Mouse (Mus musculus) lung, postnatal 4 days (tissue): ENCODE data around the gene Hps4.
"Not testable (repeated sequence)": the region's sequence is repeated elsewhere in the genome, so short reads cannot be mapped to it uniquely, and the experiment has no call there.

ENCODE experiments used
- DNase-seq, 2 experiments: peaks; one replicate each; pipeline ENCODE4 v3.0.0; 2021

The Hps4 gene

DNA sequence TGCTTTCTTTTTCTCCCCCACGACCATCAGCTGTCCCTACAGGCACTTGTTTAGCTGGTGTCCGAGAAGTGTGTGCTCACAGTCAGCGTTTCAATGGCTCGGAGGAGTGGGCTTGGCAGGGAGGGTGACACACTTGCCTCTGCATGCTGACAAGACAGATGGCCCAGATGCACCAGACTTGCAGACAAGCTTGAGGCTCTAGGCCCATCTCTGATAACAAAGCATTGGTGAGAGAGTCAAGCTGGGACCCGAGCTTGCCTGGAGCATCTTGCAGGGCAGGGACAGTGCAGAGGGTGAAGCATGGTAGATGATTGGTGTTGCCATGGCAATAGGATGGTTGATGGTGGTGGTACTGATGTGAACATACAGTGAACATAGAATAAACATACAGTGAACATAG, 66.4 kb downstream of the Hps4 start:
- DNase-seq, result no peak

DNA sequence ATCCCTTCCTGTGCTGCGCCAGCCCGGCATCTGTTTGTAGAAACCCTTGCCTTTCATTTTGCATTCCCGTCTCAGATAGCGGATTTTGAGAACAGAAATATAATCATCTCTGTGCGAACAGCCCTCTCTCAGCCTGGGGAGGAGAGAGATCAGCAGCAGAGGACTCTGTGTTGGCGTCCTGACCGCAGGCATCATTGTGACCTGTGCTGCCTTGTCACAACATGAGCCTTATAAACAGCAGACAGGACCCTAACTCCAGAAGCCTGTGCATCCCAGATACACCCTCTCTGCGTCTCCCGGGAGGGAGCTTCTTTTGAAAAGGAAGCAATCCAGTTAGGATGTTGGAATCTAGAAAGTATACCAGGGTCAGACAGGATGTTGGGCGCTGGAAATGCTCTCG, 68.2 kb downstream of the Hps4 start:
- DNase-seq, result no peak

DNA sequence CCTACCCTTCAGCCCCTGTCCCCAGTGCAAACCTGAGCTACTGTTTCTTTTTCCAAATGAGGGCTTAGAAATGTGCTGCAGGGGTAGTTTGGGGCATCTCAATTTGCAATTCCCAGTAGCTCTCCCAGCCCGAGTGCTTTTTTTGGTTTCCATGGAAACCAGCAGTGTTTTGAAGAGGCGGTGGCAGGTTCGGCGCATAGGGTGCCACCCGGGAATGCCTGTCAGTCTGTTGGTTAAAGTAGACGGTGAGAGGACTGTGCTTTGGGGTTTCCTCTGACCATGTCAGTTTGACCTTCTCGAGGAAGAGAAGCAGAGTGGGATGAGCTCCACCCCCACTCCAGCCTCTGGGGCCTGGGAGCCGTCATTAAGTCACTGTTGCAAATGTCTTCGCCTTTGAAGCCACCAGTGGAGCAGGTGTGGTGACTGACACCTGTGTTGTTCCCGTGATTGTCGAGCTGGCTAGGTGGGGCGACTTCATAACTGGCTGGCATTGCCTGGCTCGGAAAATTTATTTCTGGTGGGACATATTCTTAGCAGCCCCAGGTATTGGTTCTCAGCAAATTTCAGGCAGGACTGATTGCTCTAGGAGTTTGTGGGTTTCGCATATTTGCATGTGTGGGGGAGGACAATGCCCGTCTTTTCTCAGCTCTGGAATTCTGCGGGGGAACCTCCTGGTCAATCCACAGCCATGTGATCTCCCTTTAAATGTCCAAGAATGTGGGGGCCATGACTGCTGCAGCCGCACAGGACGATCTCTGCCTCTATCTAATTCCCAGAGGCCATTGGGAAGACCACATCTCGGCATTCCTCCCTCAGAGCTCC, 68.8 kb downstream of the Hps4 start:
- no peak for DNase-seq

DNA sequence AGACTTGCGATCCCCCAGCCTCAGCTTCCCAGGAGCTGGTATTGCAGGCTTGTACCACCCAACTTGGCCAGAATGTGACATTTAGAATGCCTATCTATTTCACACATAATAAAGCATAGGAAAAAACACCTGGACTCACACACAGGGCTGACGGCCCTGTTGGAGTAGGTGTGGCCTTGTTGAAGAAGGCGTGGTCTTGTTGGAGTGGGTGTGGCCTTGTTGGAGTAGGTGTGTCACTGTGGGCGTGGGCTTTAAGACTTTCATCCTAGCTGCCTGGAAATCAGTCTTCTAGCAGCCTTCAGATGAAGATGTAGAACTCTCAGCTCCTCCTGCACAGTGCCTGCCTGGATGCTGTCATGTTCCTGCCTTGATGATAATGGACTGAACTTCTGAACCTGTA, 69.9 kb downstream of the Hps4 start:
- DNase-seq, result not testable (repeated sequence)

DNA sequence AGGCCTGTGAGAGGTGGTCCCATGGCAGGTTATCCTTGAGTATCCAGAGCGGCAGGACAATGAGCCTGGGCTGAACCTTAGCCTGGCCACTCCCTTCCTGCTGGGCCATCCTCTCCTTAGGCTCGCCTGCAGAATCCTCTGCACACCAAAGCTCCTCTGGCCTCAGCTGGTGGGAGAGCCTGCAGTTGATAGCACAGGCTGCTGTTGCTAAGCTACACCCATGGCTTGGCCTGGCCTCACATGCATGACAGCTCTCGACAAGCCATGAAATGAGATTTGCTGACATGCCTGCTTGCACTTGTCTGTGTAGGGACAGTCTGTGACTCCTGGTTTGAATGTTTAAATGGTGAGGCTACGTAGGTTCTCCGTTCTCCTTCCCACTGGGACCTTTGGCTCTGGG, 73.8 kb downstream of the Hps4 start:
- no peak for DNase-seq

DNA sequence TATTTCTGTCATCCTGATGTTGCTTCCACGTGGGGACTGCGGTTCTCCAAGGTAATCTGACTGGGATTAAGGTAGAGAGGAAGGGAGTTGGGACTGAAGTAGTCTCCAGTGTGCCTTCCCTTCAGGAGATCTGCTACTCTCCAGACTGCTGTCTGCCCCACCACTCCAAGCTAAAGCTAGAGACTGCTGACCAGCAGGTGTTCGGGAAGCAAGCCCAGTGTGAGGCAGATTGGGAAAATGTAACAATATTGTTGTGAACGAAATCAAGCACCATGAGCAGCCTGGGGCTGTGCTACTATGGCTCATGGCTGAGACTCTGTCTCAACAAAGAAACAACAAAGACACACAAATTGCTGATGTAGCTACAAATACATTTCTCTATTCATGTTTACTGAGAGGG, 75.1 kb downstream of the Hps4 start:
- no peak for DNase-seq

DNA sequence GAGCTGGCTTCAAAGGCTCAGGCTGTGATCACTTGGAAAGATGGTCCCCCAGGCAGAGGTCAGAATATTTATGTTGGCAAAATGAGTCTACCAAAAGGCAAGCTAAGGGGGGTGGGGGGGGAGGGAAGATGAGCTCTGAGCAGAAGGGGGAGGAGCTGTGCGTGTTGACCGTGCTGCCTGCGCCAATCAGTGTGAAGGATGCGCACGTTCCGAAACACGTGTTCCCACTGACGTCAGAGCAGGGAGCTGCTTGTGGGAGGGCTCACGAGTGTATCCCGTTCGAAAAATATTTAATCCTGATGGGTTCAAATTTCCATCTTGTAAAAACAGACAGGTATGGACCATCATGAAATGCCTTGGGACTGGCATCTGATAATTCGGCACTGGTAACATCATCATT, 76.7 kb downstream of the Hps4 start:
- DNase-seq, result peak in 1 of 2 experiments; percentile 18

DNA sequence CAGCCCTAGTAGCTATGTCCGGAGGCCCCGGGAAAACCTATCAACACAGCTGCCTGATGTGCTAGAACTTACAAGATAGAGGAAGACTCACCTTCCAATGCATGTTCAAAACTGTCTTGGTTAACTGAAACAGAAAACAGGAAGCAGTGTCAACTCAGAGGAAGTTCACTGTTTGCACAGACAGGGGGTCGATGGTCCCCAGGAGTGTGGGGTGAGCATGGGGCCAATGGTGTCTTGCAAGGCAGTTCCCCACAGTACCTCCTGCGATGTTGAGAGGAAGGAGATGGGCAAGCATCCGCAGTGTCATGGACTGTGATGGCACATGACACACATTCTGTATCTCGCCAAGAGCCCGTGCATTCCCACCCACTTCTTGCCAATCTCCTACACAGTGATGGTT, 83.8 kb downstream of the Hps4 start:
- peak in 1 of 2 experiments; percentile 10 for DNase-seq

DNA sequence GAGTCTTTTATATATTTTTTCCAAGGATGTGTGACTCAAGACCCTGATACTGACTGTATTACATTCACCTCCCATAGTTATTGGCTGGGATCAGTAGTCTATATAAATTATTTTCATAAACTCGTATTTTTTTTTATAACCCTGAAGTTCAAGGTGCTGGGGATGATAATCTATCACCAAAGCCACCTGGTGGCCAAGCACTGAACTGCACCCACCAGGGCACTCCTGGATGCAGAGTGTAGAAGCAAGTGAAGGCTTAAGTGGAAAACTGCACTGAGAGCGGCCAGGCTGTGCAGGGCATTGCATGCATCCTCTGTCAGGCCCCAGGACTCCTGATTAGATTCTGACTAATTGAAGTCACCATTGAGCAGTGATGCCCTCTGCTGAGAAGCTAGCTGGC, 84.4 kb downstream of the Hps4 start:
- peak; percentile 49 to 69 for DNase-seq
